Mouse (Mus musculus) kidney, postnatal 14 days (tissue): Measurements from ENCODE around the gene Mcoln3.

ENCODE experiments used
- DNase-seq: peaks from one replicate; pipeline ENCODE4 v3.0.0; 2022; ENCODE audit warnings: mixed read lengths

Mcoln3 gene

DNA sequence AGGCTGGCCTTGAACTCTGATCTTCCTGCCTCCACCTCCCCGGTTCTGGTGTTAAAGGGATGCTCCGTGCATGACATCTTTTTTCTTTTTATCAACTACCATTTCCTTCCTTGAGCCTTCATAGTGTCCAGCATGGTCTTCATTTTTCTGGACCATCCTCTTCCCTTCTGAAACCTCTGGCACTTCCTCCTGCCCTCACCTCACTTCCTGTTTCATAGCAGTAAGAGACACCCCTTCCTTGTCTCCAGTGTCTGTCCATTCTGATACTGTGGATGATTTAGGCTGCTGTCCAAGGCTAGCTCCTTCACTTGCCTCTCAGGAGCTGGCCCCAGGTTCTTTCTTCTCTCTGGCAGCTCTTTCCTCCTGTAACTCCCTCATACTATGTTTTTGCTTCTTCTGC, 18.2 kb downstream of the Mcoln3 start:
- DNase-seq: no peak

DNA sequence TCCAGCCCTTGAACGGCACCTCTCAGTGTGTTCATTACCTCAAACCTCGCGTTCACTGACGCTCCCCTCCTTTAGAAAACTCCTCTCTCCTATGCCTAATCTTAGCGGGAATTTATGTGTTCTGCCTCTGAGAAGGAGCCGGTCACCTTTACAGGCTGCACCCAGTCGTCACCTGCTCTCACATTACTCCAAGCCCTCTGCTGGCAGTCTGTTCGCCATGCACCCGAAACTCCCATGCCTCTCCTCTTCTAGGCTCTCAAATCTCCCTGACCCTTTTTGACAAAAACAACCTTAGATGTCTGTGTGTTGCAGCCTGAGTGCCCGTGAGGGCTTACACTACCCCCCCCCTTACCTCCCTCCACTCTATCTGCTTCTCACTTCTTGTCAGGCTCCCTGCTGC, 19.2 kb downstream of the Mcoln3 start:
- peak; percentile 32 for DNase-seq

DNA sequence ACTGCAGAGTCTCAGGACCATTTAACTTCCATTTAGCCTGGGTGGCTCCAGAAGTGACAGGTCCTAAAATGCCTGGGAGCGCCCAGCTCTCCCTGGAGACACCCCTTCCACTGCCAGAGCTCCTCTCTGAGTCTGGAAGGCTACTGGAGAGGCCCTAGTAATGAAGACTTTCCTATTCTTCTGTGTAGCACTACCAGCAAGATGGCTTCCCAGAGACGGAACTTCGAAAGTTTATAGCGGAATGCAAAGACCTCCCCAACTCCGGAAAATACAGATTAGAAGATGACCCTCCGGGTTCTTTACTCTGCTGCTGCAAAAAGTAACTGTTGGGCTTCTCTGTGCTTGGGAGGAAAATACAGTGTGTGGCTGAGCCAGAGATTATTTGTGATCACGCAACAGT, 23.0 kb downstream of the Mcoln3 start:
- no peak for DNase-seq

DNA sequence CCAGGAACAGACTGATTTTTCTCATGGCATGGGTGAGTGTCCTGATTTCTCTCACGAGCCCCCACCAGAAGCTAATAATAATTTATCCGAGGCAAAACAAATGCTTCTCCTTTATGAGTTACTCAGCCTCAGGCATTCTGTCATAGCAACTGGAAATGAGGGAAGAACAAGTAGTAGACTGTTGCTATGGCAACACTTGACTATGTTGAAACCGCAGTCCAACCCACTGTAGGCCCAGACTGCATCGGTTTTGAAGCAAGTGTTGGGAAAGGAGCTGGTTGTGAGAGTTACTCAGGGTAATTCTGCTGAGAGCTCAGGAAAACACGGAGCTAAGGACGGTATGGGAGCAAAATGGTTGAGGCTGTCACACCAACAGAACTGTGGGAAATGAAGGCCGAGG, 25.3 kb downstream of the Mcoln3 start:
- no peak for DNase-seq

DNA sequence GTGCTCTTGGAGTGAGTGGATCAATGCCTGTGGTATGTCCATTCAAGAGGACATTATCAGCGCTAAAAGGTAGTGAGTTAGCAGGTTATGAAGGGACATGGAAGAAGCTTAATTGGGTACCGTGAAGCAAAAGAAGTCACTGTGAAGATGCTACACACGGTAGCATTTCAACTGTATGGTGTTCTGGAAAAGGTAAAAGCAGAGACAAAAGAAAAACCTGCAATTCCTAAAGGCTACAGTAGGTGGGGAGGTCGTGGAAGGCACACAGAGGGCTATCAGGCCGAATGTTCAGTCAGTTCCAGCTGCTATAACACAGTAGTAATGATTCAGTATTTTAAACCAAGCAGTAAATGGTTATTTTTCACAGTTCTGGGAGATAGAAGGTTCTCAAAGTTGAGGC, 28.3 kb downstream of the Mcoln3 start:
- DNase-seq: no peak

DNA sequence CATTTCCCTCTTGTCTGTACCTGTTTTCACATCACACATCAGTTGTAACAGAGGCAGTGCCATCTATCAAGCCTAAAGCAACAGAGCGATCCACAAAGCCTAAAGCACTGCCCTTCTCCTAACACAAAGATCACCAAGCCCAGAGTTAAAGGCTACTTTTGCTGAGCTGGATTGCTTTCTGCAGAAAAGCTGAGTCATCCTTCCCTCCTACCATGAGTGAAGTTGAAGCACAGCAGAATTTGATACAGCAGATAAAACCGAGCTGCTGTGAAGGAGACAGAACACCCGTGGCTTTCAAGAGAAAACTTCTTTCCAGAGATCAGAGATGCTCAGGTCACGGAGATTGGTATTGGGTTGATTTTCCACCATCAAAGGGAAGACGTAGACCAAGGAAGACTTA, 28.9 kb downstream of the Mcoln3 start:
- no peak for DNase-seq

DNA sequence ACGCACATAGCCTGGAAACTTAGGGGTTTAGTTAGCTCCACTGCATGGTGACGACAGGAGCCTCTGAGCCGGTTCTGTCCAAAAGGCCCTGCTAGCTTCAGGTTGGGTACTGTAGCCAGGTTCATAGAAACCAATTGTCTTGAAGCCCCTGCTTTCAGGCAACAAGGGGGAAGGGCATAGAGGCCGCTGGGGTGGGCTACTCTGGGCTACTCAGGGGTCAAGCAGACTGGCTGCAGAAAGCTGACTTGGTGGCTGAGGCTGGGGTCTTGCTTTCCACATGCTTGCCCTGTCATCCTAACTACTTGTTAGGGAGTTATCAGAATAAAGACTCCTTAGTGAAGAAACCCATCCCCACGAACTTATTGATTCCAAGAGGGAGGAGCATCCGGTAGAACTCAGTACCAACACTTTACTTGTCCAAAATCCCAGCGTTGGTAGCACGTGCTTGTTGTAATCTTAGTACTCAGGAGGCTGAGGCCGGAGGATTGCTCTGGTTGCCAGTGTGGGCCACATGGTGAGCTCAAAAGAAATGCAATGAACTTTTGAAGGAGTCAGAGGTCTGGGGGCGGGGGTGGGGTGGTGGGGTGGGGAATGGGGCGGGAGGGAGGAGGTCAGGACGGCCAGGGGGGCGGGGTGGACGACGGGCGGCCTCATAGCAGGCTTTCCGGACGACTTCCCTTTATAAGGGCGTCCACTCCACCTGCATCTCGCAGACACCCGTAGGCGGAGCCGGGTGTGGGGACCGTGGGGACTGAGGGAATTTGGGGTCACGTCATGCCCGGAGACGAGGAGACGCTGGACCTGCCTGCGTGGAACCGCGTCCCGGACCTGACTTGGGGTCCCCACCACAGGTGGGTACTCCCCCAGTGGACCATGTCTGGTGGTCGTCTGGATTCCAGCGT, 32.2 kb downstream of the Mcoln3 start, which contains the start of gene Mcoln2:
Gene Mcoln2, plus strand, starts transcription at position 678 of the 902 bp plus-strand sequence.
- DNase-seq: peak; percentile 35

DNA sequence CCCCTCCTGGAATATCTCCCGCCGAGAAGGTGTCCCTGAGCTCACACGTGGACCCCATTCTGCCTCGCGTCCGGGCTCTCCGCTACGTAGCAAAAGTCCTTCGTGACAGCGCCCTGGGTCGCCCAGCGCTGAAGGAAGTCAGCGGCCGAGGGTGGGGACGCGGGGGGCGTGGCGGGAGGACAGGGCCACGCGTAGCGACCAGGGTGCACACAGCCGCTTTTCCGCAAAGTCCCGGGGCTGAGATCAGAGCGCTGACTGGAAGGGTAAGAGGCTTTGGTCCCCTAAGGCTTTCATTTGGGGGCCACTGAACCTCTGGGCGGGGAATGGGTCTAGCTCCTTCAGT, 32.8 kb downstream of the Mcoln3 start:
- peak; percentile 47 for DNase-seq

DNA sequence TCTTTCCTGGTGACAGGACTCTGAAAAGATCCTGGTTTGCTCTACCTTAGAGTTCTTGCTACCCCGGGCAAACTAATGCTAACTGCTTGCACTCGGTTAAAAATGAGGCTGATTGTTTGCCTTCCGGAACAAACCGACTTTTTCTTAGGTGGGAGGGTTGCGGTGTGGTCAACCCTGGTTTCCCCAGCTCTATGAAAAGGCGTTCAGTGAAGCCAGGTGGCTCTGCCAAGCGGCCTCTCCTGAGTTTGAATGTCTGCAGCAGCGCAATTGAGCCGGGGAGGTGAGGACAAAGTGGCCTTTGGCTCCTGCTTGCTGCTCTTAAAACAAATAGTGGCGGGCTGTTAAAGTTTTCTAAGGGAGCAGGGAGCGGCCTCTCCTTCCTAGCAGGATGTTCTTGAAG, 33.3 kb downstream of the Mcoln3 start:
- DNase-seq: peak; percentile 40

DNA sequence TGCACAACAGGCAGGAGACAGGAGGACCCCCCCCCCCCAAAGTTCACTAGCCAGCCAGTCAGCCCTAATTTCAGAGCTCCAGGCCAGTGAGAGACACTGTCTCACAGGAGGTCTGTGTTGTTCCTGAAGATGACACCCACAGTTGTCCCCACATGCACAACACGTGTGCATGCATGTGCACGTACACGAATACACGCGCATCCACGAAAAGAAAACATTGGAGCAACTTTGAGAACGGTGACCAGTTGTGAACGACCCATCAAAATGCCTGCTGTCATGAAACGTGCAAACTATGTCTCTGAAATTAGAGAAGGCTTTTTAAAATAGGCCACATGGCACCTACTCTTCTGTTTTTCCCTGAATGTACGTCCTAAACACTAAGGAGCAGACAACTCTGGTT, 34.1 kb downstream of the Mcoln3 start:
- no peak for DNase-seq

DNA sequence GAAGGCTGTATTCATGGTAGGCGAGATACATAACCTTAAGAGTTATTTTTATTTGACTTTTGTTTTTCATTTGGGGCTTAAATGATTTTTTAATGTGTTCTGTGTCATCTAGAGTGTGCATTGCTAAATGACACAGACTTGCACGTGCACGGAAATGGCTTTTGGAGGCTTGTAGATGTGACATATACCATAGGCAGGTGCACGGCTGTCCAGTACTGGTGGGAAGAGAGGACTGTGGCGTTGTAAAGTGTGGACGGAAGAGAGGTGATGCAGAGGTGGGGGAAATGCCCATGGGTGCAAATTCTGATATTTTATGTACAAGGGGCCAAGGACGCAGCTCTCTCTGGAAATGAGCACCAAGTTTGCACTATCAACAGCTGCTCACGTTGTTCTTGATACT, 34.5 kb downstream of the Mcoln3 start:
- DNase-seq: no peak

DNA sequence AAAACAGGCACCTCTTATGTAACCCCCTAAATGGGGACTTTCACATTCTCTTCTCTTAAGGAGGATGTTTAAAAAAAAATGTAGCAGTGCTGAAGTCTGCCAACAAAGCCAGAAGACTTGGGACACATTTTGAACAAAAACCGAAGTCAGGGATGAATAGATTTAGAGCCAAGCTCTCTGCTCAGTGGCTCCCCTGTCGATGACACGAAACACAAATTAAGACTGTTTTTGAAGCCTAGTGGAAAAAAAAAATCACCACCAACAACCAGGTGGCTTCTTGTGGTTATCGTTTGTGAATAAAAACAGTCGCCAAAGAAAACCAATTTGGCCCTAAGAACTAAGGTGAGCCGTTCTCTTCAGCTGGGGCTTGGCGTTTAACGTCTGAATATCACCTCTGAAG, 35.1 kb downstream of the Mcoln3 start:
- no peak for DNase-seq

DNA sequence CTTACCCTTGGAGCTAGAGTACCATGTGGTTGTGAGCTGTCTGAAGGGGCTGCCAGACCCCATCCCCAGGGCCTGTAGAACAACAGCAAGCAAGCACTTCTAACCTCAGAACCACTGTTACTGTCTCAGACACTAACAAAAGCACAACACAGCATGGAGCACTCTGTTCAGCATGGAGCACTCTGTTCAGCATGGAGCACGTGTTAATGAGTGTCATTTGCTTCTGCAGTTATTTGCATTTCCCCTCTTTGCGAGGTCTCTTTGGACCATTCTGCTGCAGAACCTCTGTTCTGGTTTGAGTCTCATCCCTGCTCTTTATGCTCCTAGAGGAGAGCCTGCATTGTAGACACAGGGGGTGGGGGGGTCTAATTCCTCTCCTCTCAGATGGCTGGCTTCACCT, 35.7 kb downstream of the Mcoln3 start:
- no peak for DNase-seq

DNA sequence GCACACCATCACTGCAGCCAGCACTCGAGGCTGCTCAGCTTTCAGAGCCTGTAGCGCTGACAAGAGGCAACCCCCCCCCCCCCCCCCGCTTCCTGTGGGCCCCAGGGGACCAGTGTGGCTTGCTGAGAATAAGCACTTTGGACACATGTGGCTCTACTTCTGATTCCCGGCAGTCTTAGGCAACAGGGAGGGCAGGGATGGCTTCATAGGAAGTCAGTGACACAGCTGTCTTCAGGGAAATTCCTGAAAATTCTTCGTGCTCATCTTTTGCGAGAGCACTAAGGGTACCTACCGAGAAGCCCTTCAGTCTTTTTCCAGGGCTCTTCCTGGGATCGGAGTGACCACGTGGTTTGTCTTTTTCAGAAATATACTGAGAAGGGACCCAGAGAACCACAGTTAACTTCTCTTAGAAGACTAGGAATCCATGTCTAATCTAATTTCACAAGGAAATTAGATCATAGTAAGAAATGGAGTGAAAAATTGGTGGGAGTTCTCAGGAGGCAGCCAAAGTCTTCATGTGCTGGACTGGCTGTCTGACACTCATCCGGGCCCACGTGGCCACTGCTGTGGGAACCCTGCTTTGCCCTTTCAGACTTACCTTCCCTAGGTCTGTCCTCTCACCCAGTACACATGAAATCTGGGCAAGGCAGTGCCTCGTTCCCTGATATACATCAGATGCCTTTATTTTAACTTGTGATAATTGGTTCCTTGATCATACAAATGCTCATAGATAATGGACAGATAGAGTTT, 36.8 kb downstream of the Mcoln3 start:
- no peak for DNase-seq

DNA sequence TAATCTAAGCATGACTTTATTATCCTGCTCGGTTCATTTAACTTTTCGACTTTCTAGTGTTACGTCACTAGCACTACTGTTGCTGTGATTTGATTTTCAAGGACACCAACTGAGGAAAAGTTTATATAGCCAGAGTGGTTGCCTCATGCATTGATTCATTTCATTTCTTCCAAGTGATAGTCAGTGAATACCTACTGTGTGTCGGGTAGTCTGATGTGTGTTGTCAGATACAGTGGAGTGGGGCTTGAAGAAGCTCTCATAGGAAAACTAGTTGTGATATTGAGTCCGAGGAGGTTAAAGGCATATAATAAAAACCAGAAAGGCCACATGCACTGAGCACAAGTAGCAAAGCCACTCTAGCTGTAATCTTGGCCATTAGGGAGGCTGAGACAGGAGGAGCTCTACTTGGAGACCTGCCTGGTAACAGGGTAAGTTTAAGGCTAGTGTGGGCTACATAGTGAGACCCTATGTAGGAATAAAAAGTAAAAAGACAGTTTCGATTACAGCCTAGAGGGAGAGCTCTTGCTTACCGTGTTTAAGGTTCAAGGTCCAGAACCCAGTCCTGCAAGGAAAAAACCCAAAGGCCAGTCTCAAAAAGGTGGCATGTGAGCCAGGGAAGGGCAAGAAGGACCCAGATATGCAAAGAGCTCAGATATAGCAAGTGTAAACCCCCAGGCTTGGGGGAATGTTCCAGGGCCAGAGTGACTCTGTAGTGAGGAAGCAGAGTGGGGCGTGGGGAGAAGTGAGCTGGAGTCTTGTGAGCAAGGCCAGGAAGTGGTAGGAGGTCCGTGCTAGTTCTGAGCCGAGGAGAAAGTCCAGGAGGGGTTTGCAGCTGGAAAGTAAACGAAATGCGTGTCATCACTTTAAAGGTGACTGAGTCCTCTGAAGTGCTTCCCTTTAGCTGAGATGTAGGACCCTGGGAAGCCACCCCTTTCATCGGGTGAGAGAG, 38.7 kb downstream of the Mcoln3 start:
- no peak for DNase-seq

DNA sequence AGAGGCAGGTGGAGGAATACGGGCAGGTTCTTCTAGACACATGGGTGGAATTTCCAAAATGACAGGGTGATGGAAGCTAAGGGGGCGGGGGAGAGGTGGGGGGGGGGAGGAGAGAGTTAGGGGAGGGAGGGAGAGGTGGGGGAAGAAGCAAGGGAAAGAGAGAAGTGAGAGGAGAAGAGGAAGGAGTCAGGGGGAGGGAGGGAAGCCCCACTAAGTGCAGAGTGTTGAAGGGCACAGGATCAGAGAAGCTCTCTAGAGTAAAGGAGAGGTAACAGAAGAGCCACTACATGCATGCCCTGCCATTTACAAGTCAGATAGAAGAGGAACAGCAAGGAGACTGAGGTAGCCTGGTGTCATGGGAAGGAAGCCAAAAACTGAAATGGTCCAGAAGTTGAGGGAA, 39.6 kb downstream of the Mcoln3 start:
- no peak for DNase-seq

DNA sequence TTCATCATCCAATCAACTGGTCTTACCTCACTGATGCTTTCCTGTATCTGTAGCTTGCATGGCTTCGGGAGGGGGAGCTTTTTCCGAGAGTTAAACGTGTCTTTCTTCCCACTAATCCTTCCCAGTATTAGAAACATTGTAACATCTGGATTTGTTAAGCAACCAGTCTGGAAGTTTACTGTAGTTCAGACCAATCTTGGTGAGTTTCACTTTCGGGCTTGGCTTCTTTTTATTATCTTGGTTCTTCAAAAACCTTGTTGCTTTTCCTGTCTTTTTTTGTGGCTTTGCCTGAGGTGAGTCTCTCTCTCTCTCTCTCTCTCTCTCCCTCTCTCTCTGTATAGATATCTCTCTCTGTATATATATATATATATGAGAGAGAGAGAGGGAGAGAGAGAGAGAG, 40.8 kb downstream of the Mcoln3 start:
- no peak for DNase-seq

DNA sequence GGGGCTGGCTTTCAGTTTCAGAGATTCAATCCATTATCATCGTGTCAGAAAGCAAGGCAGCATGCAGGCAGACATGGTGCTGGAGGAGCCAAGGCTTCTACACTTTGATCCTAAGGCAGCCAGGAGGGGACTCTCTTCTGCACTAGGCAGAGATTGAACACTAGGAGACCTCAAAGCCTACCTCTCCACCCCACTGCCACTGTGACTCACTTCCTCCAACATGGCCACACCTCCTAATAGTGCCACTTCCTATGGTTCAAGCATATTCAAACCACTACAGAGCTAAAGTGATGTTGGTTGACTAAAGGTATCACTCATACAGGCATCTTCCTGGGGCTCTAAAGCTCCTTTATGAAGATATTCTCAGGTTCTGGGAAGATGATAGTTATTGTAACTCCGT, 42.1 kb downstream of the Mcoln3 start:
- no peak for DNase-seq

DNA sequence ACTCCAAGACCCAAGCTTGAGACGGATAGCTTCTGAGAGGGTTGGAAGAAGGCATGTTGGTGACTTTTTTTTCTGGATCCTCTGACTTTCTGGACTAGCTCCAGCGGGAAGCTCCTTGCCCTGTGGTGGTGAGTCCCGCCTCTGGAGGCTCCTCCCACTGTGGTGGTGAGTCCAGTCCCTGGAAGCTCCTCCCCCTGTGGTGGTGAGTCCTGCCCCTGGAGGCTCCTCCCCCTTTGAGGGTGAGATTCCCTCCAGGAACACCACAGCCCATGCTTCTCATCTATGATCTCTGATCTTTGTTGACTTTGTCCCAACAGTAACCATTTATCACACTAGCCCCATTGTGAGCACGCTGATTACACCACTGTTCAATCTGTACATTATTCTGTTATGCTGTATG, 44.9 kb downstream of the Mcoln3 start:
- DNase-seq: no peak

DNA sequence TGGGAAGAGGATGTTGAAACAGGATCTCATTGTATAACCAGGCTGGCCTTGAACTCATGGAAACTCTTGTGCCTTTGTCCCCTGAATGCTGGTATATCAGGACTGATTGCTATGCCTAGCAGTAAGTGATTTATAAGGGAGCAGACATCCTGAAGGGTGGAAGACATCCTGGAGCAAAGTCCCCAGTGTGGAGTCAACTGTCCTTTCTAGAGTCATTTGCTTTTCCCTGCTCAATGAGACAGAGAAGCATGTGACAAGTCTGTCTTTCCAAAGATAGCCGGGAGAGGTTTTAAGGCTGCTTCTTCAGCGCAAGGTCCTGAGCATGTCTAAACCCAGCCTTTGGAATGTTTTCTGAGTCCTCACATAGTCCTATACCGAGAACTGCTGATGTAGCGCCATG, 52.1 kb downstream of the Mcoln3 start:
- no peak for DNase-seq

DNA sequence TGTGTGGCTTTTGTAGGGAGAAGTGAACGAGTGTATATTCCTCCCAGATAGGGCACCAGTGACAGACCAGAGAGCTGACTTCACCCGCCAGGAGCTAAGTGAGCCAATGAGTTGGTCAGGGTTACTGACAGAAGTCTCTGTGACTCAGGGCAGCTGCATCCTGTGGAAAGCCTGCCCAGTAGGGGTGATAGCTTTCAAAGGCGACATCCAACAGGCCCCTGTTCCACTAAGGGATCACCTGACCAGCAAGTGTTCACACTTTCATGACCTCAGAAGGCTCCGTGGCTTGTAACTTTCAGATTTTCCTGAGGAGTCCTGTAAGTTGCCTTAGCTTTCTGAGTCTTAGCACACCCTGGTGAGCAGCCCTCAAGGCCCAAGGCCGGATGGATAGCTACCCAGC, 55.8 kb downstream of the Mcoln3 start:
- DNase-seq: no peak

DNA sequence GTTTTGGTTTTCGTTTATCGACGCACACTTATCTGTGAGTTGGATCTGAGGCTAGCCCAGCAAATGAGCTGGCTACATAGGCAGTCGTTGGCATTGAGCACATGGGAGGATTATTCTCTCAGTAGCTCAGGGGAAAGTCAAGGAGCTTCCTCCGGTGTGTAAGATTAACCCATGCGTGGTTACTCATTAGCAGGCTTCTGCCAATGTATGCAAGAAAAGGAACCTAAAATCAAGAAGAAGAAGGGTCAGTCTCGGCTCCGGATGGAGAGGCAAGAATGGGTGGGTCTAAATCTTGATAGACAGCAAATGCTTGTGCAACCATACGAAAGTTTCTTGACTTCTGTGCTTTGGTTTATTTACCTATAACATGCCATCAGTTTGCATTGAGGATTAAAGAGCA, 57.0 kb downstream of the Mcoln3 start:
- DNase-seq: peak; percentile 34

DNA sequence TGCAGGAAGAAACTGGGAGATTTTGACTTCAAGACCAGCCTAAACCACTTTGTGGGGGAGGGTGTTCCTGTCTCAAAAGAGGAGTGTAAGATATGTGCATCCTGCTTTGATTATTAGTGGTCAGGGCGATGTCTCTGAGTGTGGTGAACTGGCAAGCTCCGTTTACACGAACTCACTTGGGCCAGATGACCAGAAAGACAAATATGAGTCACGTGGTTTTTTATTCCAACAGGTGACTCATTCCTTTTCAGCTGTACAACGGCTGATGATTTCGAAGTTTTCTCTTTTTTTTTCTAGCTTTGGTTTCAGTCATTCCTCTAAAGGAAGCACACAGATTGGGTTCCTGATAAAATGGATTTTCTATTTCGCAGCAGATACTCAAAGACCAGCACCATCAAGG, 60.0 kb downstream of the Mcoln3 start:
- no peak for DNase-seq
